Mouse (Mus musculus): Measurements from ENCODE around the gene Zcchc9. TPM values are rescaled to one million over a fixed set of nuclear protein-coding genes. Genes with fewer than 3 reads are reported as not detected.

Gene Zcchc9
- 10 to 100 TPM; 37.1 to 38.2 TPM for polyA plus RNA-seq (2017; shearing (Covaris generic))

GRCm38 (mm10) chr13:91807155-91807839 is at the start of gene Zcchc9:
TSS of gene Zcchc9 (minus strand) at chr13:91807705.

Other genes with a start within 250 kb of the Zcchc9 start
- under 1 TPM; 0.21 to 0.53 TPM for gene Acot12, start 66.2 kb downstream of the Zcchc9 start, polyA plus RNA-seq (2017; shearing (Covaris generic))
- gene Ckmt2, start 69.2 kb upstream of the Zcchc9 start, polyA plus RNA-seq (2017; shearing (Covaris generic)), result not detected

All from inflammation-experienced regulatory T-cells (primary cell).